8 mouse cellular contexts compared by ENCODE assay signal in genomic region chr1:174040523-174041177, GRCm38 (mm10). TPM values are rescaled to one million over a fixed set of nuclear protein-coding genes. Genes with fewer than 3 reads are reported as not detected.
A peak's percentile ranks its signal among the peaks of the same experiment; 100 is the strongest.
DNase-seq lines count a peak whose midpoint lies in the region; ATAC-seq and TF ChIP-seq lines count a peak whose summit lies in the region.
"Had no signal": no experiment of that assay in that cellular context is flagged by ENCODE, and none has a peak within 500 bp of the region (broad histone marks: within the 10 kb centered on the region; RNA-seq: fewer than 3 reads in every experiment).

TSS of gene Olfr433 (plus strand) at chr1:174040705.

- H3K4me3 ChIP-seq in hindbrain, postnatal 0 days (ENCODE audit: low read length), result no peak within 1 kb of the TSS
- H3K4me3 ChIP-seq: limb, embryonic 15.5 days had no signal

- H3K36me3 ChIP-seq in hindbrain, postnatal 0 days (ENCODE audit: insufficient read depth, low read length), result no peaks in the 10 kb centered on the region
- H3K36me3 ChIP-seq: limb, embryonic 15.5 days had no signal

- no peak for ATAC-seq in hindbrain, postnatal 0 days
- ATAC-seq in erythroblast, adult 5-6 weeks (replicated peaks; ENCODE audit: low FRiP score, poor library complexity, severe bottlenecking), result no peak

- H3K27ac ChIP-seq in hindbrain, postnatal 0 days, result no peak within 1 kb of the TSS
- H3K27ac ChIP-seq: limb, embryonic 15.5 days had no signal

- 90% methylated on average over 7 of the region's 7 CpGs for WGBS in hindbrain, postnatal 0 days

- no peaks in the 10 kb centered on the region for H3K27me3 ChIP-seq in hindbrain, postnatal 0 days (ENCODE audit: insufficient read depth, low read length)
- H3K27me3 ChIP-seq: limb, embryonic 15.5 days had no signal

- no peak within 1 kb of the TSS for H3K9ac ChIP-seq in hindbrain, postnatal 0 days (replicated peaks; ENCODE audit: low read length)
- H3K9ac ChIP-seq: limb, embryonic 15.5 days had no signal

- intact Hi-C loops in heart, postnatal 14 days (cut with DNase I), result no loop called here

- no peak within 1 kb of the TSS for H3K4me2 ChIP-seq in hindbrain, postnatal 0 days (ENCODE audit: low read depth, low read length)
- H3K4me2 ChIP-seq: limb, embryonic 15.5 days had no signal

- no peaks in the 10 kb centered on the region for H3K4me1 ChIP-seq in hindbrain, postnatal 0 days (ENCODE audit: insufficient read depth, low read length)
- H3K4me1 ChIP-seq: limb, embryonic 15.5 days had no signal

- TF ChIP-seq CTCF in hindbrain, postnatal 0 days (IDR thresholded peaks at IDR 0.05; ENCODE audit: low read depth), result no peak

- DNase-seq in right cerebral cortex, adult 2 months (ENCODE audit: low spot score in 2 of 2), result peak; percentile 9 to 17
- no peak for DNase-seq in right cerebral cortex, postnatal 36 days (ENCODE audit: low spot score in 2 of 2)
- DNase-seq in adrenal gland, postnatal 10 days, result peak; percentile 25
- DNase-seq in heart, postnatal 14 days, result peak; percentile 76 to 81
- DNase-seq in lung, postnatal 4 days, result peak; percentile 64 to 76
- DNase-seq in hindbrain, postnatal 0 days (ENCODE audit: low spot score), result no peak

- no peaks in the 10 kb centered on the region for H3K9me3 ChIP-seq in hindbrain, postnatal 0 days (ENCODE audit: low read length)
- H3K9me3 ChIP-seq: limb, embryonic 15.5 days had no signal

RNA-seq across cellular contexts. Expression of gene Olfr433, which starts in this region (rescaled TPM):
- total RNA-seq in adrenal gland, postnatal 10 days (2021), result not detected
- total RNA-seq in heart, postnatal 14 days (2021), result not detected
- total RNA-seq in hindbrain, postnatal 0 days (2014; rRNA removed), result not detected in 2 replicates
- not detected in 2 replicates for polyA plus RNA-seq in hindbrain, postnatal 0 days (2015; fragmentation: Nextera tagmentation; extraction: Ambion mirVana)
- total RNA-seq in erythroblast, adult 5-6 weeks (2015; ENCODE audit: low replicate concordance), result not detected in 2 replicates
- not detected in 2 replicates for total RNA-seq in erythroblast, adult 5-6 weeks (2017; ENCODE audit: low replicate concordance)

Comparison
In these comparisons a context has a peak if more than half of its experiments do, and no peak if none do; other contexts are left out.
1. DNase-seq: peak in right cerebral cortex, adult 2 months (2 of 2) and lung, postnatal 4 days (2 of 2); none in right cerebral cortex, postnatal 36 days (0 of 2) and hindbrain, postnatal 0 days (single experiment).
2. Peak in DNase-seq in adrenal gland, postnatal 10 days; RNA of the gene not detected or under 1 TPM.
3. Peak in DNase-seq in heart, postnatal 14 days; RNA of the gene not detected or under 1 TPM.